Mouse (Mus musculus): ENCODE data around the gene Prrc2a.

GRCm38 (mm10) chr17:35165451-35166155 lies 906 bp upstream of the Prrc2a start:
- TF ChIP-seq POLR2A (IDR thresholded peaks at IDR 0.05; ENCODE audit: borderline replicate concordance, insufficient read depth, low read length): no peak
- TF ChIP-seq CTCF (IDR thresholded peaks at IDR 0.05; ENCODE audit: borderline replicate concordance, insufficient read depth, low read depth, low read length): no peak
